Mouse (Mus musculus) layer of hippocampus, adult 2 months (tissue): Measurements from ENCODE around the gene Exosc10. TPM values are rescaled to one million over a fixed set of nuclear protein-coding genes. Genes with fewer than 3 reads are reported as not detected.

ENCODE experiments used
- DNase-seq, 2 experiments: peaks; one replicate each; pipeline ENCODE4 v3.0.0; 2022; ENCODE audit warnings: low spot score in 2 of 2
- H3K27ac ChIP-seq: fragments of 200-600 bp; 2 replicates; pipeline ENCODE4 v1.8.1; 2022
- H3K4me3 ChIP-seq: fragments of 200-600 bp; 2 replicates; pipeline ENCODE4 v1.8.1; 2022; ENCODE audit warnings: mild to moderate bottlenecking
- CTCF ChIP-seq: fragments of 200-600 bp; conservative IDR thresholded peaks from 2 replicates; pipeline ENCODE4 v1.8.1; 2022; ENCODE audit warnings: antibody characterized with exemption, mild to moderate bottlenecking, moderate library complexity
- total RNA-seq, 2 experiments: library from RNA; stranded (reverse); gene quantifications; 2 replicates each; pipeline ENCODE4 v1.2.3; 2021

Gene Exosc10
- total RNA-seq, 2 experiments from 2014 or later = 49.0 to 56.8 TPM

GRCm38 (mm10) chr4:148532516-148532915 is 25.7 kb upstream of the Exosc10 start:
- no peak overlapping the region for H3K4me3 ChIP-seq
- no peak overlapping the region for H3K27ac ChIP-seq
- no peak for DNase-seq
- no peak for TF ChIP-seq CTCF

- peak overlapping the region; percentile 40; the same call in 1 of the 2 replicates for H3K27ac ChIP-seq
Measured at GRCm38 (mm10) chr4:148533613-148534328, 24.5 kb upstream of the Exosc10 start.

DNA sequence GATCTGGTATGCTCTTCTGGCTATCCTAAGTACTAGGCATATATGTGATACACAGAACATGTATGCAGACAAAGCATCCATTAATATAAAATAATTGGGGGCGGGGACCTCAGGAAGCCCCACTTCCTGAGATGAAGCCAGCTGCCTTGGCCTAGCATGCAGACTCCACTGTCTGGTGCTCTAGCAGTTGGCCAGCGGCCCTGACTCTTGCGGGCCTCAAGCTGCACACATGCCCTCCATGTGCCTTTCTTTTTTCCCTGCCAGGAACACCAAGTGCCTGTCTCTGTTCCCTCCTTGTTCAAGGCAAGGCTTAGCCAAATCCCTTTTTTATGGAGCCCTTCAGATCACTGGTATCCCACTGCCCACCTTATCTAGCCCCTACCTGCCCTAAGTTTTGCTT is 22.4 kb upstream of the Exosc10 start:
- no peak for DNase-seq
- H3K27ac ChIP-seq = no peak overlapping the region
- no peak for TF ChIP-seq CTCF
- H3K4me3 ChIP-seq = no peak overlapping the region

More at GRCm38 (mm10) chr4:148533613-148534328, 24.5 kb upstream of the Exosc10 start:
- no peak for DNase-seq
- no peak for TF ChIP-seq CTCF
- no peak overlapping the region for H3K4me3 ChIP-seq

DNA sequence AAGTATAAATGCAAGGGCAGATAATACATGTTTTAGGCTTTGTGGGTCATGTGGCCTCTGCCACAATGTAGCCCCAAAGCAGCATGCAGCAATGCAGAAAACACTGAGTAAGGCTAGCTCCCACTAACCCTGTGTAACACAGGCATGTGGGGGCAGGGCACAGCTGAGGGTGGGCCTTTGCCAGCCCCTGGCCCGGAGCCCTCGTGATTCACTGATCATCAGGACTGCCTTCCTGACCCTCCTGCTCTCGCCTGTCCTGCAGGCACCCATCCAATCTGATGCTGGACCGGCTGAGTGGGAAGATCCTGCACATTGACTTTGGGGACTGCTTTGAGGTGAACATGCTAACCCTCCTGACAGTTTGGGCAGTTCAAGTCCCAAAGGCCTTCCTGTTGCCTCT is 9.1 kb upstream of the Exosc10 start:
- no peak overlapping the region for H3K4me3 ChIP-seq
- no peak for TF ChIP-seq CTCF
- H3K27ac ChIP-seq = no peak overlapping the region
- no peak for DNase-seq

DNA sequence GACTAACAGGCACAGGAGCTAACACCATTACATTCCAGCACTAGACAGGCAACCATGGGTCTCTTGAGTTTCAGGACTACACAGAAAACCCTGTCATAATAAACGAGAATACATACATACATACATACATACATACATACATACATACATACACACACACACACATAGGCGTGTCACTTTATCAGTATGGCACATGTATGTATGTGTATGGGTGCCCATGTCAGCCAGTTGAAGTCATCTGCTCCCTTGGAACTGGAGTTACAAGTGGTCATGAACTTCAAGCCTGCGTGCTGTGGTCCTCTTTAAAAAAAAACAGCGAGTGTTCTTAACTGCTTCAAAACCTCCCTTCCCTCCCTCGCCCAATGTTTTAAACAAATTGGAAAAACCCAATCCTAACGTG is 463 bp upstream of the Exosc10 start:
- Histone ChIP-seq H3K27ac (peak overlapping the region; percentile 100), H3K4me3 (peak overlapping the region; percentile 85)
- no peak for DNase-seq
- TF ChIP-seq CTCF = no peak

DNA sequence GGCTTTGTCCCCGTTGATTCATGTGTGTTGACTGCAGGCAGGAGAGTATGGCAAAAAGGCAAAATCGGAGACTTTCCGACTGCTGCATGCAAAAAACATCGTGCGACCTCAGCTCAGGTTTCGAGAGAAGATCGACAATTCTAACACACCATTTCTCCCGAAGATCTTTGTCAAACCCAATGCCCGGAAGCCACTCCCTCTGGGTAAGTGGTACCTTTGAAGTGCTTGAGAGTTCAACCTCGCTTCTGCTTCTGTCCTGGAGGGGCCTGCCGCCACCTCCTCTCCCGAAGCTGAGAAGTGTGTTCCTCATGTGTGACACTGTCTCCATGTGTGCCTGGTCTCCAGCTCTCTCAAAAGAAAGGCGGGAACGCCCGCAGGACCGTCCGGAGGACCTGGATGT is 4.4 kb downstream of the Exosc10 start:
- no peak for DNase-seq
- no peak for TF ChIP-seq CTCF
- Histone ChIP-seq H3K27ac (no peak overlapping the region), H3K4me3 (no peak overlapping the region)

DNA sequence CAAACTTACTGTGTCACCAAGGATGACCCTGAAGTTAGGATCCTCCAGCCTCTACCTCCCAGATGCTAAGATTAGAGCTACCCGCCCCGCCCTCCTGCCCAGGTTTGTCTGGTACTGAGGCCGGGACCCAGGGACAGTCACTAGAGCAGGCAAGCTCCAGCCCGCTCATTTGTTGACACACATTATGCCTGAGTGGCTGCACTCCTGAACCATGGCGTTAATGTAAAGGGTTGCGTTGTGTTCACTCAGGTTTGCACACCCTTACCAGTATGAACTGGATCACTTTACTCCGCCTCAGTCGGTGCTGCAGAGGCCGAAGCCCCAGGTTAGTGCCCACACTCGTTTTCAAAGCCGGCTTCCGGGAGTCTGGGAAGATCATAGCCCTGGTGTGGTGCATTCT is 5.4 kb downstream of the Exosc10 start:
- Histone ChIP-seq H3K27ac (no peak overlapping the region), H3K4me3 (no peak overlapping the region)
- no peak for DNase-seq
- no peak for TF ChIP-seq CTCF

GRCm38 (mm10) chr4:148570138-148570537 is 11.9 kb downstream of the Exosc10 start:
- no peak for TF ChIP-seq CTCF
- Histone ChIP-seq H3K27ac (no peak overlapping the region), H3K4me3 (no peak overlapping the region)
- no peak for DNase-seq

DNA sequence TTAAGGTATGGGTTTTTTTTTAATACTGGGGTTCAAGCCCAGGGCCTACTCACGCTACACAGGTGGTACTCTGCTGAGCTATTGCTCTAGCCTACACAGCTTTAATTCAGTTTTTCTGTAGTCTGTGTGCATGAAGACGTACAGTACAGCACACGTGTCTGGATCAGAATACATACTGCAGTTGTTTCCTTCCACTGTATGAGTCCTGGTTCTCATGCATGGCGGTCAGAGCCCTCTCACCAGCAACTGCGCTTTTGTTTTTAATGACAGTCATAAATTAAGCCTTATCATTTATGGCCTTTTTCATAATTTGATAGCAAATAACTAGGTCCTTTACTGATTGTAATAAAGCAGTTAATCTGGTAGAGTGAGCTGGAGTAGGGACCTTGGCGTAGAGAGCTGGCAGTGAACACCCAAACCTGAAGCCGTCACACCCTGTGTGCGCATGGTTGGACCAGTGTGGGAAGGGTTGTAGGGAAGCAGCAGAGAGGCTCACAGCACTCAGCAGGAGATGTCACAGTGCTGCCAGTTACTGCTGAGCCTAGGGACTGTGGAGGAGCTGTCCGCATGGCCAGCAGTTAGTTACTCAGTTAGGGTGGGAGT is 12.6 kb downstream of the Exosc10 start:
- Histone ChIP-seq H3K4me3 (no peak overlapping the region), H3K27ac (no peak overlapping the region)
- DNase-seq = no peak
- TF ChIP-seq CTCF = no peak

- no peak for TF ChIP-seq CTCF
- Histone ChIP-seq H3K4me3 (no peak overlapping the region), H3K27ac (no peak overlapping the region)
- no peak for DNase-seq
Measured at GRCm38 (mm10) chr4:148573222-148573621, 15.0 kb downstream of the Exosc10 start.

- DNase-seq = no peak
- no peak overlapping the region for H3K27ac ChIP-seq
- no peak for TF ChIP-seq CTCF
- H3K4me3 ChIP-seq = no peak overlapping the region
Measured at GRCm38 (mm10) chr4:148580765-148581164, 22.5 kb downstream of the Exosc10 start.

DNA sequence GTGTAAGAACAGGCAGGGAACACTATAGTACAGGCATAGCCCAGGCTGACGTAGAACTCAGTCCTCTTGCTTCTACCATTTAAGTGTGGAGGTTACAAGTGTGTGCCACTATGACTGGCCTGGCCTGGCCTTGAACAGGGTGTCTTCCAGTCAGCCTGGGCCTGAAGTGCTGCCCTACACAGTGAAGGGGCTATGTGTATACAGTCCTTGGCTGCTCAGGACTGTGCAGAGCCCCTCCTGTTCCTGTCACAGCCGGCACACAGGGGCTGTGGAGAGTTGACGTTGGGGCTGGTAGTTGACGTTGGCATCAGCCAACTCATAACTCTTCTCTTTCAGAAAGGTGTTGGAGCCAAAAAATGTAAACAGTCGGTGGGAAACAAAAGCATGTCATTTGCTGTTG is 23.2 kb downstream of the Exosc10 start:
- H3K4me3 ChIP-seq = no peak overlapping the region
- H3K27ac ChIP-seq = no peak overlapping the region
- no peak for TF ChIP-seq CTCF
- no peak for DNase-seq

DNA sequence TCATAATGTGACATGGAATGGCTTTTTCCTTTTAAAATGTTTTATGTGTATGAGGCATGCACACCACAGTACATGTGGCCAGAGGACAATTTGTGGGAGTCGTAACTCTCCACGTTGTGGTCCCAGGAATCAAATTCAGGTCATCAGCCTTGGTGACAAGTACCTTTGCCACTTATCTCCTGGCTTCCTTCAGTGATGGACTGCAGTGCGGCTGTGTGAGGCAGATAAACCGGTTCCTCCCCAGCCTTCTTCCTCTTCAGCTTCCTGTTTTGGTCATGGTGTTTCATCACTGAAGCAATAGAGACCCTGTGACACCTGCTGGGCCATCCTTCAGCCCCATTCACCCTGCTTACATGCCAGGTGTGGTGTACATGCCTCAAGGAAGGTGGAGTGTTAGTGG is 25.0 kb downstream of the Exosc10 start:
- no peak for DNase-seq
- no peak for TF ChIP-seq CTCF

GRCm38 (mm10) chr4:148586648-148587047 is 28.4 kb downstream of the Exosc10 start:
- DNase-seq = no peak
- no peak for TF ChIP-seq CTCF
- no peak overlapping the region for H3K4me3 ChIP-seq
- no peak overlapping the region for H3K27ac ChIP-seq

More for the DNA sequence above, 25.0 kb downstream of the Exosc10 start:
- Histone ChIP-seq H3K27ac (no peak overlapping the region), H3K4me3 (no peak overlapping the region)
